Mouse (Mus musculus): ENCODE measurements around the gene Btbd35f10. TPM values are rescaled to one million over a fixed set of nuclear protein-coding genes. Genes with fewer than 3 reads are reported as not detected.
"Not testable (repeated sequence)": the region's sequence is repeated elsewhere in the genome, so short reads cannot be mapped to it uniquely, and the experiment has no call there.

Gene Btbd35f10
- total RNA-seq (2014; rRNA removed; ENCODE audit: low replicate concordance) = not detected in 2 replicates
- not detected in 2 replicates for polyA plus RNA-seq (2015; fragmentation: Nextera tagmentation; extraction: Ambion mirVana)

DNA sequence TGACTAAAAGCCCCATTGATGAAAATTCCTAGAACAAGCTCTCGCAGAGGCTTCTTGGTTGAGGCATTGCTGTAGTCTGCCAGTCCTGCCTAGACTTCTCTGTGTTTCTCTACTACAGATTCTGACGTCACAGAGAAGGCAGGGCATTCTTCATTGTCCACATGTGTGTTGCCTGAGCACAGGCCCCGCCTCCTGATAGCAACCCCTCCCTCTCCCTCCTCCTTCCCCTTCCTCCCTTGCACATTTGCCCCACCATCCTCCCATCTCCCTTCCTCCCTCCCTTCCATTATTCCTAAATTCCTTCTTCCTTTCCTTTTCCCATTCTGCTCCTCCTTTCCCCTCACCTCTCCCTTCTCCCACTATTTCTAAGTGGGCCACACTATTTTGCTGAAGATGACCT lies at the start of gene Btbd35f10:
Btbd35f10 (minus strand) TSS at position 101 of the 400 bp plus-strand sequence.
- H3K4me3 ChIP-seq (ENCODE audit: low read depth, low read length); H3K9me3 ChIP-seq (replicated peaks; ENCODE audit: control insufficient read depth, low read length); H3K4me2 ChIP-seq (ENCODE audit: low read depth, low read length); H3K36me3 ChIP-seq (replicated peaks; ENCODE audit: control insufficient read depth, insufficient read depth, low read length); H3K9ac ChIP-seq (replicated peaks; ENCODE audit: low read depth, low read length); H3K27ac ChIP-seq (ENCODE audit: low read depth); H3K4me1 ChIP-seq (ENCODE audit: control insufficient read depth, insufficient read depth); H3K27me3 ChIP-seq (ENCODE audit: control insufficient read depth, insufficient read depth, low read length); ATAC-seq (ENCODE audit: insufficient read depth, low read depth); DNase-seq (ENCODE audit: low spot score): not testable (repeated sequence)
- no CpG with 5 or more reads among the region's 3 CpGs for WGBS

Other genes with a start within 250 kb of the Btbd35f10 start
- not detected in 2 replicates for gene Btbd35f18, start 52.7 kb downstream of the Btbd35f10 start, total RNA-seq (2014; rRNA removed; ENCODE audit: low replicate concordance)
- gene Btbd35f18, start 52.7 kb downstream of the Btbd35f10 start, polyA plus RNA-seq (2015; fragmentation: Nextera tagmentation; extraction: Ambion mirVana) = not detected in 2 replicates
- gene Btbd35f16, start 204.1 kb upstream of the Btbd35f10 start, total RNA-seq (2014; rRNA removed; ENCODE audit: low replicate concordance) = not detected in 2 replicates
- gene Btbd35f16, start 204.1 kb upstream of the Btbd35f10 start, polyA plus RNA-seq (2015; fragmentation: Nextera tagmentation; extraction: Ambion mirVana) = not detected in 2 replicates